Mouse (Mus musculus): Measurements from ENCODE around the gene Gm20431. TPM values are rescaled to one million over a fixed set of nuclear protein-coding genes. Genes with fewer than 3 reads are reported as not detected.
A peak's percentile ranks its signal among the peaks of the same experiment; 100 is the strongest.

The Gm20431 gene
- polyA plus RNA-seq, 1 experiment: 0.10 TPM

DNA sequence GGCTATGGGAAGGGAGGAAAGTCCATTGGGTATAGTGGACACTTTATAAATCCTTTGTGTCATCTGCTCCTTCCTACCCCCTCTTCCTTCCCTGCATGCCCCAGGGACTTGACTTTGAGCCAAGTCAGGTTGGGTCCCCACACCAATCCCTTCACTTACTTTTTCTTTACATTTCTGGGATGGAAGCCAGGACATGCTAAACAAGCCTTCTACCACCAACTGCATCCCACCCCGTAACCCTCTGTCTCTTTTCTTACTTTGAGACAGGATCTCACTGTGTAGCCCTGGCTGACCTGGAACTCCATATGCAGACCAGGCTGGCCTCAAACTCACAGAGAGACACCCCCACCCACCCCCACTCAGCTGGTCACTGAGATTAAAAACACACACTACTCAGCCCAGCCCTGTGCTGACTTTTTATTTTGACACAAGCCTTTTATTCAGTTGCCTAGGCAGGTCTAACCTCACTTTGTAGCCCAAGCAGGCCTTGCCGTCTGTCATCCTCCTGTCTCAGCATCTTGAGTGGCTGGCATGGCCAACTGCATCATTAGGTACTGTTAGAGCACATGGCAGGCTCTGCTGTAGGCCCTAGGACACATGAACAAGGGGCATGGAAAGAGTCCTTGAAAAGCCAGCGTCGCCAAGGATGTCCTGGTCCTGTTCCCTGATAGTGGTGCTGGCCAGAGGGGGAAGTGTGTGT is 67.6 kb downstream of the Gm20431 start:
- Histone ChIP-seq H3K4me3 (ENCODE audit: low read depth, low read length) (no peak overlapping the region), H3K4me1 (ENCODE audit: control insufficient read depth, insufficient read depth, insufficient read length, low read length) (peaks cover 4% of the 10 kb centered on the region), H3K27me3 (ENCODE audit: control insufficient read depth, insufficient read depth, low read length) (peaks cover 11% of the 10 kb centered on the region), H3K36me3 (ENCODE audit: control insufficient read depth, insufficient read depth, low read length) (no peaks in the 10 kb centered on the region), H3K27ac (ENCODE audit: insufficient read depth, low read depth, low read length) (peak overlapping the region; percentile 66)
- TF ChIP-seq CTCF (IDR thresholded peaks at IDR 0.05; ENCODE audit: extremely low read depth, insufficient read length, insufficient replicate concordance, low read depth, low read length) (no peak), POLR2A (IDR thresholded peaks at IDR 0.05; ENCODE audit: low read depth, low read length) (no peak)
- 86% methylated on average over 4 of the region's 4 CpGs for WGBS

- Histone ChIP-seq H3K27ac (ENCODE audit: insufficient read depth, low read depth, low read length) (peak overlapping the region; percentile 77), H3K36me3 (ENCODE audit: control insufficient read depth, insufficient read depth, low read length) (no peaks in the 10 kb centered on the region), H3K27me3 (ENCODE audit: control insufficient read depth, insufficient read depth, low read length) (no peaks in the 10 kb centered on the region), H3K4me1 (ENCODE audit: control insufficient read depth, insufficient read depth, insufficient read length, low read length) (peaks cover 12% of the 10 kb centered on the region; the same call in 1 of the 2 replicates), H3K4me3 (ENCODE audit: low read depth, low read length) (peak overlapping the region; percentile 58)
- WGBS: 22% methylated on average over 21 of the region's 21 CpGs
- TF ChIP-seq CTCF (IDR thresholded peaks at IDR 0.05; ENCODE audit: extremely low read depth, insufficient read length, insufficient replicate concordance, low read depth, low read length): no peak
- no peak for TF ChIP-seq POLR2A (IDR thresholded peaks at IDR 0.05; ENCODE audit: low read depth, low read length)
These were observed 72.3 kb downstream of the Gm20431 start for GRCm38 (mm10) chr2:167588774-167589577.

DNA sequence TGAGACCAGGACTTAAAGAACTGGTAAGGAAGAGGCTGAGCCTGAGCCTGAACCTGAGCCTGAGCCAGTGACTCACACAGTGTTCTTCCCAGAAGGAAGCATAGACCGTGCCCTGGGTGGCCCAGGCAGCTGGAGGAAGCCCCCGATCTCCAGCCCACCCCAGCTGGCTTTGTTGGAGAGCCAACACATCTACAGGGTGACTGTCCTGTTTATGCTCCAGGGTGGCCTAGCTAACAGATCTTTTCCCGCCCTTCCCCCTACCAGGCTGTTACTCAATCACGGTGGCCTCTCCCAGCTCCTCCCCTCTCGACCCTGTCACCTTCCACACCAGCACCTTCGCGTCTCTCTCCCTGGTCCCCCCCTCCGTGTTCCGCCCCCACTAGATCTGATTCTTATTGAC is 74.3 kb downstream of the Gm20431 start:
- Histone ChIP-seq H3K27ac (ENCODE audit: insufficient read depth, low read depth, low read length) (peak overlapping the region; percentile 29; the same call in 1 of the 2 replicates), H3K4me1 (ENCODE audit: control insufficient read depth, insufficient read depth, insufficient read length, low read length) (peaks cover 12% of the 10 kb centered on the region; the same call in 1 of the 2 replicates), H3K36me3 (ENCODE audit: control insufficient read depth, insufficient read depth, low read length) (no peaks in the 10 kb centered on the region), H3K4me3 (ENCODE audit: low read depth, low read length) (no peak overlapping the region), H3K27me3 (ENCODE audit: control insufficient read depth, insufficient read depth, low read length) (no peaks in the 10 kb centered on the region)
- no peak for TF ChIP-seq POLR2A (IDR thresholded peaks at IDR 0.05; ENCODE audit: low read depth, low read length)
- no peak for TF ChIP-seq CTCF (IDR thresholded peaks at IDR 0.05; ENCODE audit: extremely low read depth, insufficient read length, insufficient replicate concordance, low read depth, low read length)
- 40% methylated on average over 9 of the region's 9 CpGs for WGBS

GRCm38 (mm10) chr2:167586041-167586440 is 75.3 kb downstream of the Gm20431 start:
- Histone ChIP-seq H3K27ac (ENCODE audit: insufficient read depth, low read depth, low read length) (peak overlapping the region; percentile 28; the same call in 1 of the 2 replicates), H3K4me3 (ENCODE audit: low read depth, low read length) (no peak overlapping the region), H3K27me3 (ENCODE audit: control insufficient read depth, insufficient read depth, low read length) (no peaks in the 10 kb centered on the region), H3K4me1 (ENCODE audit: control insufficient read depth, insufficient read depth, insufficient read length, low read length) (peaks cover 12% of the 10 kb centered on the region; the same call in 1 of the 2 replicates), H3K36me3 (ENCODE audit: control insufficient read depth, insufficient read depth, low read length) (no peaks in the 10 kb centered on the region)
- 62% methylated on average over 8 of the region's 8 CpGs for WGBS
- TF ChIP-seq POLR2A (IDR thresholded peaks at IDR 0.05; ENCODE audit: low read depth, low read length) (no peak), CTCF (IDR thresholded peaks at IDR 0.05; ENCODE audit: extremely low read depth, insufficient read length, insufficient replicate concordance, low read depth, low read length) (no peak)

- Histone ChIP-seq H3K27ac (ENCODE audit: insufficient read depth, low read depth, low read length) (no peak overlapping the region), H3K4me1 (ENCODE audit: control insufficient read depth, insufficient read depth, insufficient read length, low read length) (peaks cover 12% of the 10 kb centered on the region; the same call in 1 of the 2 replicates), H3K36me3 (ENCODE audit: control insufficient read depth, insufficient read depth, low read length) (no peaks in the 10 kb centered on the region), H3K4me3 (ENCODE audit: low read depth, low read length) (no peak overlapping the region), H3K27me3 (ENCODE audit: control insufficient read depth, insufficient read depth, low read length) (no peaks in the 10 kb centered on the region)
- TF ChIP-seq POLR2A (IDR thresholded peaks at IDR 0.05; ENCODE audit: low read depth, low read length) (no peak), CTCF (IDR thresholded peaks at IDR 0.05; ENCODE audit: extremely low read depth, insufficient read length, insufficient replicate concordance, low read depth, low read length) (no peak)
- WGBS: 97% methylated on average over 2 of the region's 2 CpGs
These were observed 76.0 kb downstream of the Gm20431 start for GRCm38 (mm10) chr2:167585273-167585672.

- WGBS: 57% methylated on average over 10 of the region's 10 CpGs
- Histone ChIP-seq H3K4me3 (ENCODE audit: low read depth, low read length) (no peak overlapping the region), H3K4me1 (ENCODE audit: control insufficient read depth, insufficient read depth, insufficient read length, low read length) (0 out of 2 replicates have a peak, but pooled peaks cover 9% of the 10 kb centered on the region), H3K27me3 (ENCODE audit: control insufficient read depth, insufficient read depth, low read length) (no peaks in the 10 kb centered on the region), H3K27ac (ENCODE audit: insufficient read depth, low read depth, low read length) (no peak overlapping the region), H3K36me3 (ENCODE audit: control insufficient read depth, insufficient read depth, low read length) (no peaks in the 10 kb centered on the region)
- TF ChIP-seq CTCF (IDR thresholded peaks at IDR 0.05; ENCODE audit: extremely low read depth, insufficient read length, insufficient replicate concordance, low read depth, low read length): no peak
- TF ChIP-seq POLR2A (IDR thresholded peaks at IDR 0.05; ENCODE audit: low read depth, low read length): no peak
These were observed 77.9 kb downstream of the Gm20431 start for GRCm38 (mm10) chr2:167583161-167583952.

All from small intestine, adult 2 months (tissue).